Mouse (Mus musculus): Measurements from ENCODE around the gene Mpz.

DNA sequence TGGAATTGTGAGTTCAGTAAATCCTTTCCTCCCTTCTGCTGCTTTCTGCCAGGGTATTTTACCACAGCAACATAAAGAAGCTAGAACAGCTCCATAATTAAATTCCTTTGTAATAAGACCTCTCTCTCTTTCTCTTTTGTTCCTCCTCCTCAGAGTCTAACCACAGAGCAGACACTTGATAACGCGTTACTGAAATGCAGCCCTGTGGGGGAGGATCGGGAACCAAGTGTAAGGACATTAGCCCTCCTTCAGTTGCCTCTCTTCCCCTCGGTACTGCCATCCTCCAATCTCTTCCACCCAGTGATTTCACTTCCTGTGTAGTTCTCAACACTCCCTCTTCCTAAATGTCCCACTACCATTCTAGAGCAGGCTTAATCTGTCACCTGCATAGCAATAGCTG lies 58.9 kb downstream of the Mpz start:
- TF ChIP-seq POLR2A (IDR thresholded peaks at IDR 0.05; ENCODE audit: extremely low read depth, insufficient read depth, low read length): no peak
- no peak for TF ChIP-seq CTCF (IDR thresholded peaks at IDR 0.05; ENCODE audit: low read depth, low read length)

Measured in liver, adult 2 months (tissue).